In genomic region chr8:65022485-65022884, GRCm38 (mm10) we compare ENCODE assay signal across 9 mouse cellular contexts. TPM values are rescaled to one million over a fixed set of nuclear protein-coding genes. Genes with fewer than 3 reads are reported as not detected.
DNase-seq lines count a peak whose midpoint lies in the region; ATAC-seq lines count a peak whose summit lies in the region.
"Had no signal": no experiment of that assay in that cellular context is flagged by ENCODE, and none has a peak within 500 bp of the region (broad histone marks: within the 10 kb centered on the region; RNA-seq: fewer than 3 reads in every experiment).

No protein-coding gene starts in this region.

- no peak overlapping the region for H3K4me2 ChIP-seq in forebrain, embryonic 13.5 days
- no peak overlapping the region for H3K4me2 ChIP-seq in limb, embryonic 11.5 days (ENCODE audit: low read depth, severe bottlenecking)
- H3K4me2 ChIP-seq in neural tube, embryonic 14.5 days (ENCODE audit: low read depth, low read length), result no peak overlapping the region

- no peak overlapping the region for H3K4me3 ChIP-seq in heart, embryonic 10.5 days
- no peak overlapping the region for H3K4me3 ChIP-seq in forebrain, embryonic 13.5 days
- H3K4me3 ChIP-seq in limb, embryonic 11.5 days (ENCODE audit: low read depth, low read length), result no peak overlapping the region
- no peak overlapping the region for H3K4me3 ChIP-seq in neural tube, embryonic 14.5 days (ENCODE audit: low read depth, low read length)

- H3K27ac ChIP-seq in heart, embryonic 10.5 days, result no peak overlapping the region
- no peak overlapping the region for H3K27ac ChIP-seq in forebrain, embryonic 13.5 days
- H3K27ac ChIP-seq in limb, embryonic 11.5 days (replicated peaks; ENCODE audit: low read depth, low read length), result no peak overlapping the region
- no peak overlapping the region for H3K27ac ChIP-seq in neural tube, embryonic 14.5 days (ENCODE audit: low read depth, low read length)
- H3K27ac ChIP-seq: macrophage had no signal

- WGBS in heart, embryonic 10.5 days, result 49% methylated on average over 8 of the region's 8 CpGs
- 53% methylated on average over 8 of the region's 8 CpGs for whole genome bisulfite sequencing in forebrain, embryonic 13.5 days
- 47% methylated on average over 8 of the region's 8 CpGs for WGBS in limb, embryonic 11.5 days
- WGBS in neural tube, embryonic 14.5 days, result 48% methylated on average over 8 of the region's 8 CpGs

- DNase-seq in heart, postnatal 10 days, result peak; percentile 53 to 73
- DNase-seq in heart, embryonic 10.5 days (ENCODE audit: low spot score), result no peak
- peak; percentile 56 to 74 for DNase-seq in adrenal gland, postnatal 36 days
- DNase-seq in kidney, adult 8-10 months, result peak; percentile 47 to 83
- peak; percentile 84 for DNase-seq in limb, embryonic 11.5 days (ENCODE audit: low spot score)
- DNase-seq in urinary bladder, adult 2 months (ENCODE audit: low spot score), result peak; percentile 42

- no peaks in the 10 kb centered on the region for H3K9me3 ChIP-seq in heart, embryonic 10.5 days
- H3K9me3 ChIP-seq in forebrain, embryonic 13.5 days (replicated peaks), result no peaks in the 10 kb centered on the region
- no peaks in the 10 kb centered on the region for H3K9me3 ChIP-seq in limb, embryonic 11.5 days (ENCODE audit: control insufficient read depth, low read length)
- H3K9me3 ChIP-seq in neural tube, embryonic 14.5 days (ENCODE audit: control insufficient read depth, low read length), result no peaks in the 10 kb centered on the region

- intact Hi-C loops in heart, postnatal 10 days (cut with DNase I), result loop anchor here (1.0 to 10.0 kb wide), 2 partner anchors 88 to 1412 kb away; no protein-coding TSS in a partner anchor

- no peaks in the 10 kb centered on the region for H3K36me3 ChIP-seq in heart, embryonic 10.5 days
- no peaks in the 10 kb centered on the region for H3K36me3 ChIP-seq in forebrain, embryonic 13.5 days (ENCODE audit: poor library complexity, severe bottlenecking)
- no peaks in the 10 kb centered on the region for H3K36me3 ChIP-seq in limb, embryonic 11.5 days (ENCODE audit: control insufficient read depth, insufficient read depth, low read length)
- H3K36me3 ChIP-seq in neural tube, embryonic 14.5 days (ENCODE audit: control insufficient read depth, insufficient read depth, low read length), result no peaks in the 10 kb centered on the region

- H3K4me1 ChIP-seq in heart, embryonic 10.5 days, result no peaks in the 10 kb centered on the region
- no peaks in the 10 kb centered on the region for H3K4me1 ChIP-seq in forebrain, embryonic 13.5 days
- no peaks in the 10 kb centered on the region for H3K4me1 ChIP-seq in limb, embryonic 11.5 days (ENCODE audit: control insufficient read depth, insufficient read depth, low read length)
- no peaks in the 10 kb centered on the region for H3K4me1 ChIP-seq in neural tube, embryonic 14.5 days (ENCODE audit: control insufficient read depth, insufficient read depth, low read length)

- no peak overlapping the region for H3K9ac ChIP-seq in forebrain, embryonic 13.5 days
- H3K9ac ChIP-seq in limb, embryonic 11.5 days (ENCODE audit: low read length), result no peak overlapping the region
- no peak overlapping the region for H3K9ac ChIP-seq in neural tube, embryonic 14.5 days (replicated peaks; ENCODE audit: low read depth, low read length)

- no peaks in the 10 kb centered on the region for H3K27me3 ChIP-seq in heart, embryonic 10.5 days (ENCODE audit: insufficient read depth, poor library complexity, severe bottlenecking)
- no peaks in the 10 kb centered on the region for H3K27me3 ChIP-seq in forebrain, embryonic 13.5 days
- no peaks in the 10 kb centered on the region for H3K27me3 ChIP-seq in limb, embryonic 11.5 days (ENCODE audit: control insufficient read depth, insufficient read depth, low read length)
- no peaks in the 10 kb centered on the region for H3K27me3 ChIP-seq in neural tube, embryonic 14.5 days (ENCODE audit: control insufficient read depth, insufficient read depth, low read length)

- peak; percentile 74; the same call in 1 of the 2 replicates for ATAC-seq in forebrain, embryonic 13.5 days
- ATAC-seq in limb, embryonic 11.5 days (ENCODE audit: insufficient number of reproducible peaks, low FRiP score, low TSS enrichment, low read depth), result no peak
- ATAC-seq in neural tube, embryonic 14.5 days (ENCODE audit: low read depth), result peak; percentile 73; the same call in 1 of the 2 replicates

RNA-seq across cellular contexts. Expression of gene Trim60, which starts 4.1 kb away (rescaled TPM):
- not detected for total RNA-seq in heart, postnatal 10 days (2021)
- polyA plus RNA-seq in heart, embryonic 10.5 days (2016; fragmentation: Nextera tagmentation; extraction: Ambion mirVana), result not detected in 2 replicates
- total RNA-seq in adrenal gland, postnatal 36 days (2021), result not detected
- polyA plus RNA-seq in forebrain, embryonic 13.5 days (2015; fragmentation: Nextera tagmentation; extraction: Ambion mirVana), result not detected in 2 replicates
- polyA plus RNA-seq in limb, embryonic 11.5 days (2014; fragmentation: Nextera tagmentation; extraction: Ambion mirVana), result not detected in 2 replicates
- polyA plus RNA-seq in neural tube, embryonic 14.5 days (2014; fragmentation: Nextera tagmentation; extraction: Ambion mirVana), result not detected in 2 replicates
- polyA plus RNA-seq in urinary bladder, adult 2 months (2012; rRNA removed), result not detected in 2 replicates
- polyA plus RNA-seq: macrophage had no signal

RNA-seq across cellular contexts. Expression of gene Trim61, which starts 4.2 kb away (rescaled TPM):
- total RNA-seq in heart, postnatal 10 days (2021), result not detected
- polyA plus RNA-seq in heart, embryonic 10.5 days (2016; fragmentation: Nextera tagmentation; extraction: Ambion mirVana), result 0.16 TPM in 2 replicates
- total RNA-seq in adrenal gland, postnatal 36 days (2021), result not detected
- not detected in 2 replicates for polyA plus RNA-seq in forebrain, embryonic 13.5 days (2015; fragmentation: Nextera tagmentation; extraction: Ambion mirVana)
- polyA plus RNA-seq in limb, embryonic 11.5 days (2014; fragmentation: Nextera tagmentation; extraction: Ambion mirVana), result 0.16 TPM in 1 of 2 replicates, not detected in the other
- polyA plus RNA-seq in neural tube, embryonic 14.5 days (2014; fragmentation: Nextera tagmentation; extraction: Ambion mirVana), result 0.13 TPM in 1 of 2 replicates, not detected in the other
- not detected in 2 replicates for polyA plus RNA-seq in urinary bladder, adult 2 months (2012; rRNA removed)
- polyA plus RNA-seq: macrophage had no signal

RNA-seq across cellular contexts. Expression of gene Apela, which starts 14.7 kb away (rescaled TPM):
- under 1 TPM; 0.35 to 0.45 TPM for total RNA-seq in heart, postnatal 10 days (2021)
- polyA plus RNA-seq in heart, embryonic 10.5 days (2016; fragmentation: Nextera tagmentation; extraction: Ambion mirVana), result 10.7 and 13.8 TPM in 2 replicates
- total RNA-seq in adrenal gland, postnatal 36 days (2021), result not detected
- 2.5 and 2.6 TPM in 2 replicates for polyA plus RNA-seq in forebrain, embryonic 13.5 days (2015; fragmentation: Nextera tagmentation; extraction: Ambion mirVana)
- polyA plus RNA-seq in limb, embryonic 11.5 days (2014; fragmentation: Nextera tagmentation; extraction: Ambion mirVana), result 4.6 and 5.7 TPM in 2 replicates
- polyA plus RNA-seq in neural tube, embryonic 14.5 days (2014; fragmentation: Nextera tagmentation; extraction: Ambion mirVana), result 2.4 and 3.3 TPM in 2 replicates
- polyA plus RNA-seq in urinary bladder, adult 2 months (2012; rRNA removed), result 0.76 and 0.84 TPM in 2 replicates
- polyA plus RNA-seq: macrophage had no signal

RNA-seq across cellular contexts. Expression of gene Trim75, which starts 34.9 kb away (rescaled TPM):
- total RNA-seq in heart, postnatal 10 days (2021), result not detected
- not detected in 2 replicates for polyA plus RNA-seq in heart, embryonic 10.5 days (2016; fragmentation: Nextera tagmentation; extraction: Ambion mirVana)
- not detected for total RNA-seq in adrenal gland, postnatal 36 days (2021)
- polyA plus RNA-seq in forebrain, embryonic 13.5 days (2015; fragmentation: Nextera tagmentation; extraction: Ambion mirVana), result 0.17 TPM in 1 of 2 replicates, not detected in the other
- polyA plus RNA-seq in limb, embryonic 11.5 days (2014; fragmentation: Nextera tagmentation; extraction: Ambion mirVana), result not detected in 2 replicates
- 0.05 and 0.08 TPM in 2 replicates for polyA plus RNA-seq in neural tube, embryonic 14.5 days (2014; fragmentation: Nextera tagmentation; extraction: Ambion mirVana)
- not detected in 2 replicates for polyA plus RNA-seq in urinary bladder, adult 2 months (2012; rRNA removed)
- polyA plus RNA-seq: macrophage had no signal

RNA-seq across cellular contexts. Expression of gene Gm10663, which starts 52.3 kb away (rescaled TPM):
- total RNA-seq in heart, postnatal 10 days (2021), result not detected
- not detected in 2 replicates for polyA plus RNA-seq in heart, embryonic 10.5 days (2016; fragmentation: Nextera tagmentation; extraction: Ambion mirVana)
- total RNA-seq in adrenal gland, postnatal 36 days (2021), result not detected
- not detected in 2 replicates for polyA plus RNA-seq in forebrain, embryonic 13.5 days (2015; fragmentation: Nextera tagmentation; extraction: Ambion mirVana)
- polyA plus RNA-seq in limb, embryonic 11.5 days (2014; fragmentation: Nextera tagmentation; extraction: Ambion mirVana), result not detected in 2 replicates
- not detected in 2 replicates for polyA plus RNA-seq in neural tube, embryonic 14.5 days (2014; fragmentation: Nextera tagmentation; extraction: Ambion mirVana)
- not detected in 2 replicates for polyA plus RNA-seq in urinary bladder, adult 2 months (2012; rRNA removed)
- polyA plus RNA-seq: macrophage had no signal
